Mouse (Mus musculus) frontal cortex, postnatal 14 days (tissue): Measurements from ENCODE around the gene Rab42.
A peak's percentile ranks its signal among the peaks of the same experiment; 100 is the strongest.

Experiments used
- DNase-seq, 2 experiments: peaks; one replicate each; pipeline ENCODE4 v3.0.0; 2022; ENCODE audit warnings: low spot score in 2 of 2

Rab42 gene

DNA sequence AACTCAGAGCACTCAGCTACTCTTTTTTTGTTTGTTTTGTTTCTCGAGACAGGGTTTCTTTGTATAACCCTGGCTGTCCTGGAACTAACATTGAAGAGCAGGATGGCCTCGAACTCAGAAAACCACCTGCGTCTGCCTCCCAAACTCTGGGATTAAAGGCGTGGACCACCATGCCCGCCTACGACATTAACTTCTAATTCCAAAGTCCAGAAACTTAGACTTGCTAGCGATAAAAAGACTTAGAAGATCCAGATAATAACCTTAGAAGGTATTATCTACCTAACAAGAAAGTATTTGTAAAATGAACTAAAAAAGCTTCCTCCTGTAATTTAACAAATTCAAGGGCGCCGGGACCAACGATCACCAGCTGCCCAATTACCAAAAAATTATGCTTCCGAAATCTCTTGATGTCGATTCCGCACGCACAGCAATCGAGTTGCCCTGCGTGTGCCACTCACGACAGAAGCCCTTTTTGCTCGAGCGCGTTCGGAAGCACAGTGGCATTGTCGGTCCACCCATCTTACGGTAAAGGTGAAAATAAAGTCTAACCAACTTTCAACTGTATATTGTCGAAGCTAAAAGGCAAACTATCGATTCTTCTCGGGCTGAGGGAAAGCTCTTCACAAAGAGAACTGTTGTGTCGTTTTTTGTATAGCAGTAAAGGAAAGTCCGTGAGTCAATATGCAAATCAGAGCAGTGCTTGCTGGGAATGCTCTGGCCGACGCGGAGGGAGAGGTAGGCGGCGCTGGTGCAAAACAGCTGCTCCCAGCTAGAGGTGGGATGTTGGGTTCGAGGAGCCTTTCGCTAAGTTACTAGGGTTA, 33.2 kb downstream of the Rab42 start:
- peak; percentile 75 to 78 for DNase-seq

DNA sequence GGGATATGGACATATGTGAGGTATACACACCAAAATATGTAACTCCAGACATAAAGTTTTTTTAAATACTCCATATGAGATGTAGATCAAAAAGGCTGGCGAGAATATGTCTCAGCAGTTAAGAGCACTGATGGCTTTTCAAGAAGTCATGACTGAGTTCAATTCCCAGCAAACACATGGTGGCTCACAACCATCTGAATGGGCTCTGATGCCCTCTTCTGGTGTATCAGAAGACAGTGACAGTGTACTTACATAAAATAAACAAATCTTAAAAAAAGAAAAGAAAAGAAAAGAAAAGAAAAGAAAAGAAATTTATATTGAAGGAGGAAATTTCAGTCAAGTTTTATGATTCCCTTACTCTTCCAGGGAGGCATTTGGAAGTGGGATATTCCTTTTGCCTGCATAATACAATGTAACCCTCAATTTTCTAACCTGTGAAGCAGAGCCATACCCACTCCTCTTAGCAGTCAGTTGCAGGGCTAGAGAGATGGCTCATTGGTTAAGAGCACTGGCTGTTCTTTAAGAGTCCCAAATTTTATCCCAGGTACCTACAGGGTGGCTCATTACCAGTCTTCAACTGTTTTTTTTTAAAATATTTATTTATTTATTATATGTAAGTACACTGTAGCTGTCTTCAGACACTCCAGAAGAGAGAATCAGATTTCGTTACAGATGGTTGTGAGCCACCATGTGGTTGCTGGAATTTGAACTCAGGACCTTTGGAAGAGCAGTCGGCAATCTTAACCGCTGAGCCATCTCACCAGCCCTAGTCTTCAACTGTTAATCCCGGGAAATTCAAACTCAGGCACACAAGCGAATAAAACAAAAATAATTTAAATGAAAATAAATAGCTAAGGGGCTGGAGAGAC, 34.1 kb downstream of the Rab42 start:
- no peak for DNase-seq

DNA sequence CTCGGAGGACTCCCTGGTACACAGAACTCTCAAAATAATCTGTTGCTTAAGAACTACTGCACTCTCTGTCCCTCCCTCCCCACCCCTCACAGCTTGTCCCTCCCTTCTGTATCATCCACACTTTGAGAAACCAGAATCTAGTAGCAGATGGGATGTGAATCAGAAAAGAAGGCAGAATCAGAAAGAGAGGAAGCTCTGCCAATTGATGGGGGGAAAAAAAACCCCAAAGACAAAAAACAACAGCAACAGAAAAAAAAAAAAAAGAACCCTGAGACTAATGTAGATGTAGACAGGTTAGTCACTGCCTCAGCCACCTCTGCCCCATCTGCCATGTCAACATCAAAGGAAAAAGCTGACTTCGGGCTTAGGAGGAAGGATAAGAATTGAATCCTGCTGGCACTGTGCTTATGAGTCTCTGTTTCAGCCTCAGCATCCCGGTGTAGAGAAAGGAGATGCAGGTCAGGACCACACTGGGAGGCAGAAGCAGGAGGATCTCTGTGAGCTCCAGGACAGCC, 36.3 kb downstream of the Rab42 start:
- no peak for DNase-seq

DNA sequence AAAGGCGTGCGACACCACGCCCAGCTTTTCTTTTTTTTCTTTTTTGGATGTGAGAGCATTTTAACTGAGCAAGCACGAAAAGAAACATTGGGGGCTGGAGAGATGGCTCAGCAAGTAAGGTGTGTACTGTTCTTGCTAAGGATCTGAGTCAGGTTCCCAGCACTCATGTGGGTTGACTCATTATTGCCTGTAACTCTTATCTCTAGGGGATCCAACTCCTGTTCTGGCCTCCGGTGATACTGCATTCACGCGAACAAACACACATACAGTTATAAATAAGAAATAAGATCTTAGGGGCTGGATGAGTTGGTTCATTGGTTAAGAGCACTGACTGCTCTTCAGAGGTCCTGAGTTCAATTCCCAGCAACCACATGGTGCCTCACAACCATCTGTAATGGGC, 39.9 kb downstream of the Rab42 start:
- DNase-seq = no peak

DNA sequence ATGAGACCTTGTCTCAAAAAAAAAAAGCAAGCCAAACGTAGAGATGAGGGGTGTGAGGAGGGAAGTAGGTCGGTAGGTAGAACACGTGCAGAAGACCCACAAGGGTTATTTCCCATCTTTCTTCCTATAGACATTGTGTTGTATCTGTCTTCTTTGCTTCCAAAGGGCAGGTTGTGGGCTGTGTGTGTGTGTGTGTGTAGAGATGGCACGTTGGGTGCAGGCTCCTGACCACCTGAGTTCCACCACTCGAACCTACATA, 40.9 kb downstream of the Rab42 start:
- no peak for DNase-seq

DNA sequence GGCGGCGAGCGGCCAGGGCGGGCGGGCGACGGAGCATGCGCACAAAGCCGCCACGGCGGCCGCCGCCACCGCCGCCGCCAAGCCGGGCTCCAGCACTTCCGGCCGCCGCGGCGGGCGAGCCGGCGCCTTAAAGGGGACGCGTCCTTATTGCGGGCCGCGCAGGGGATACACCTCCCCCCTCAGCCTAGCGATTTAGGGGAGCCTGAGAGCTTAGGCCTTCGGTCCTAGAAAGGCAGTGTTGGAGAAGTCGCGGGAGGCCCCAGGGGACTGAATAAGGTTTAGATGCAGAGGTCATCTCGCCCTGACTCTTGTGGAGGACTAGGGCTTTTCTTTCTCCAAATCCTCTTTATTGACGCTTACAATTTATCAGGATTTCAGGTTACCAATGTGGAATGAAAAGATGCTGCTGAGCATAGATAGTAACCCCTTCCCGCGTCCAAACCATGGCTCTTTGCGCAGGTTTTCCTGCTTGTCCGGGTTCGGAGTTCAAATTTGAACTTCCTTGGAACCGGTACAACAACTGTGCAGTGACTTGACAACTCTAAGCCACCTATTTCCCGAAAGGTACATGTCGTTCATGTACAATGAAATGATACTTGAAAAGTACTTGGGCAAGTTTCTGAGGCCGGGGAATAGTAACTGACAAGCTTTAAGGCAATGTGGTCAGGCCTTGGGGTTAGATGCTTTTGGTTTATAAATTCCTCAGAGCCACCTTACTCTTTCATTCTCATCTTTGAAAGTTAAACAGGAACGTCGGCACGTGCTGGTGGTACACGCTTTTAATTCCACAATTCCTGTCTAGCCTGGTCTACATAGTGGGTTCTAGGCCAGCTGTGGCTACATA, 41.4 kb downstream of the Rab42 start, which contains the start of gene Gmeb1:
Gmeb1 (minus strand) TSS at position 89 of the 844 bp plus-strand sequence.
- peak; percentile 45 to 57 for DNase-seq

DNA sequence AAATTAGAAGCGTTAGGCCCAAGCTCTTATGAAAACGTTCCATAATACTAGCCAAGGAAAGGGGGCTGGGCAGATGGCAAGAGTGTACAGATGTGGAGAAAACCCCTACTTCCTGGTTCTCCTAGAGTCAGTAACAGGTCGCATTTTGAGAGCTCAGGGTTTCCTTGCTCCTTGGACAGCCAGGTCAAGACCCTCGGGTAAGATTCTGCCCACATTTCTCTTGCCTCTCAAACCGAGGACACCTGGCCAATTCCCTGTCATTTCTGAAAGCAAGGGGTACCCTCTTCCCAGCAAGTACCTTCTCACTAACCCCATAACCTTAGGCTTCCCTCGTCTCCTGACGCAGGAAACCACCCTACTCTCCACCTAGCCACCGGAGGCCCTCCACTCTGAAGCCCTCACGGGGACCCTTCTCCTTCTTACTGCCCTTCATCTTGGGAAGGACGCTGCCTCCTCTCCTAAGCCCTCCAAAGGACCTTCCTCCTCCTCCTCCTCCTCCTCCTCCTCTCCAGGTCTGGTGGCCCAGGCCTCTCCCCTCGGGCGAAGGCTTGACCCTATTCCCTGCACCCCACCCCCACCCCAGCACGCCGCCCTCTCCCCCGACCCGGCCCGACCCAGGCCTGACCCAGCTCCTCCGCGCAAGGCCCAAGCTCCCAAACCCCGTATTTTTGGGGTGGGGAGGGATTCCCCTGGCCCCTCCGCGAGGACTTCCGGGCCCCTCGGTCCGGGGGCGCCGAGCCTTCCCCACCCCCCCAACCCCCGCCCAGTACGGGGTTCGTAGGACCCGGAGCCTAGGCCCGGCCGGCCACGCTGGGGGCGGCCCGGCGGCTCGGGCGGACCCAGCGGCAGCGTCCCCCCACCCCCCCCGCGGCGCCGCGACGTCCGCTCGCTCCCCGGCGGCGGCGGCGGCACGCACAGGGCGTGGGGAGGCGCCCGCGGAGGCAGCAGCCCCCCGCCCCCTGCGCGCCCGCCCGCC, 42.5 kb downstream of the Rab42 start:
- peak in 1 of 2 experiments; percentile 17 for DNase-seq

DNA sequence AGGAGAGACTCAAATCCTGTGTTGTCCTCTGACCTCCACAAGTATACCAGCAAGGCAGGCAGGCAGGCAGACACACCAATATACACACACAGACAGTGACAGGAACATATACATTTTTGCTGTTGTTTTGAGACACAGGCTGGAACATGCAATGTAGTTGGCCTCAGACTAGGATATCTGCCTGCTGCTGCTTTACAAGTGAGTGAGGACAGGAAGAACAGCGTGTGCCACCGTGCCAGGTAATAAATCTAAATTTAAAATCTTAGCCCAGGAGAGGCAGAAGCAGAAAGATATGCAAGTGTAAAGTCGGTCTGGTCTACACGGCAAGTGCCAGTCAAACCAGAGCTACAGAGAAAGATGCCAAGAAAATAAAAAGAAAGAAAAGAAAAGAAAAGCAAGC, 43.9 kb downstream of the Rab42 start:
- DNase-seq = no peak

DNA sequence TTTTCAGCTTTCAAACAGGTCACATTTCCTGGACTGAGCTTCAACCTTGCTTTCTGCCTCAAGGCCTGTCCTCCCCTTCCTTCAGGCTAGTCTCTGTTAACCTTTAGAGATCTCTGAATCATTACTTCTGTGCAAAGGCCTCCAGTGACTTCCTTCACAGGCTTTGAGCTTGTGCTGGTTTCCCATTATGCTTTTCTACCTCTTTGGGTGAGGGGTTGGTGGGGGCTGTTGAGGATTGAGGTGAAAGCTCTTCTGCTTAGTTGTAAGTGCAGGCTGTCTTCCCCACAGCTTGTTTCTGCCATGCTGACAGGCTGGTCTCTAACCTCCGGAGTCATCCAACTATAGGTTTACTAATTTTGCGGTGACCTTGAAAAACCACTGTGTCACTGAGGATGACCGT, 46.8 kb downstream of the Rab42 start:
- no peak for DNase-seq

DNA sequence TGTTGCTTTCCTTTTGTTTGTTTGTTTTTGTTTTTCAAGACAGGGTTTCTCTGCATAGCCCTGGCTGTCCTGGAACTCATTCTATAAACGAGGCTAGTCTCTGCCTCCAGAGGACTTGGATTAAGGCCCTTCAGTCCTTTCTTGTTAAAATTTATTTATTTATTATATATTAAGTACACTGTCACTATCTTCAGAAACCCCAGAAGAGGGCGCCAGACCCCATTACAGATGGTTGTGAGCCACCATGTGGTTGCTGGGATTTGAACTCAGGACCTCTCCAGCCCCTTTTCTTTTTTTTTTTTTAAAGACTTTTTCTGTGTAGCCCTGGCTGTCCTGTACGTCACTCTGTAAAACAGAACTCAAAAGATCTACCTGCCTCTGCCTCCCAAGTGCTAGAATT, 48.2 kb downstream of the Rab42 start:
- DNase-seq = no peak

DNA sequence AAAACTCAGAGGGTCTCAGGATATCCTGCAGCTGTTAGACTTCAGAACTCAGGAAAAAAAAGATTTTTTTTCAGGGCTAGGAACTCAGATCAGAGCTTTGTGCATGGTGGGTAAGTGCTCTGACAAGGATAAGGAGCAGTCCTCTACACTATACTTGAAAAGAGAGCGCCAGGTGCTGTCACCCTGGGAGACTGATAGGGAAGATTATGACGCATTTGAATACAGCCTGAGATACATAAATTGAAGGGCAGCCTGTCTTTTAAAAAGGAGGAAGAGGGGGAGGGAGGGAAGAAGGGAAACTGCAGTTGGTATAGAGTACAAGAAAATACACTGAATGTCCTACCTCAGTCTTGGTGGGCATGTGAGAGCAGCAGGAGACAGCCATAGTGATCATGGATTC, 49.6 kb downstream of the Rab42 start:
- DNase-seq = no peak

DNA sequence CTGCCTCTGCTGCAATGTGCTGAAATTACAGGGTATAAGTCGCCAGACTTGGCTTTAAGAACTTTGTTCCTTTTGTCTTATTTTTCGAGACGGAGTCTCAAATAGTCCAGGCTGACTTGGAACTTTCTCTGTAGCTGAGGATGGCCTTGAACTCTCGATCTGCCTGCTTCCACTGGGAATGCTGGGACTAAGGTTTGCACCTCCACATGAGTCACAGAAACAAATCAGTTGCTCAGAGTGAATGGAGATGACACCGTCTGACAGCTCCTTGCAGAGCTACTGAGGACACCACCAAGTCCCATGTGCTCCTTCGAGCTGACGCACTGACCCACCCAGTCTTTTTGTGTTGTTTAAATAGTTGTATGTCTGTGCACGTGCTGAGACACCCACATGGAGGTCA, 50.1 kb downstream of the Rab42 start:
- no peak for DNase-seq
